Mouse (Mus musculus) ES-Bruce4 (cell line): ENCODE data around the gene Chrna9.

Experiments used
- CTCF ChIP-seq: IDR thresholded peaks from one replicate; pipeline ENCODE4 v1.8.1; 2011; ENCODE audit warnings: low read depth, low read length
- POLR2A ChIP-seq: IDR thresholded peaks from one replicate; pipeline ENCODE4 v1.8.1; 2011; ENCODE audit warnings: low read length; ENCODE audit not compliant: insufficient read depth

DNA sequence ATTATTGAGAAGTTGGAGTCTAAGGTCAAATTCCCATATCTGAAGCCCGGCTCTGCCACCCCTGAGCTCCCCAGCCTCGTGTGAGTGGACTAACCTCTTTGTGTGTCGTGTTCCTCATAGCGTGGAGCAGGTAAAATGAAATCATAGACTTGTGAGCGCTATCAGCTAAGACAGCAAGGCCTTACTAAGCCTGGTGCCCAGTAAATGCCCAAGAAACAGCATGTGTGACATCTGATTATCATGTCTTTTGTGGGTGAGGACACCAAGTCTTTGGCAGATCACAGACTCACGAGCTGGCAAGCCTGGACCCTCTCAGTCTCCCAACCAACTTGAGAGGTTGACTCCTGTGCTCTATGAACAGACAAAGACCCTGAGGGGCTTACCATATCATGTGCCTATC is 34.6 kb upstream of the Chrna9 start:
- no peak for TF ChIP-seq CTCF
- no peak for TF ChIP-seq POLR2A
